Mouse (Mus musculus): ENCODE measurements around the gene Gpx1. TPM values are rescaled to one million over a fixed set of nuclear protein-coding genes. Genes with fewer than 3 reads are reported as not detected.

Gpx1 gene
- polyA plus RNA-seq, 1 experiment: not detected

- 85% methylated on average over 7 of the region's 7 CpGs for WGBS
- TF ChIP-seq POLR2A (IDR thresholded peaks at IDR 0.05; ENCODE audit: insufficient read depth, low read depth, low read length): no peak
- no peak for TF ChIP-seq CTCF (IDR thresholded peaks at IDR 0.05; ENCODE audit: insufficient read depth, low read depth, low read length)
- Histone ChIP-seq H3K4me3 (ENCODE audit: insufficient read depth, low read depth, low read length) (no peak overlapping the region), H3K4me1 (ENCODE audit: control insufficient read depth, insufficient read depth, low read length) (no peaks in the 10 kb centered on the region), H3K27ac (ENCODE audit: insufficient read depth, low read depth, low read length) (no peak overlapping the region)
Observed at GRCm38 (mm10) chr9:108385006-108385405, 46.3 kb downstream of the Gpx1 start.

- no peak overlapping the region for H3K27ac ChIP-seq (ENCODE audit: insufficient read depth, low read depth, low read length)
- TF ChIP-seq POLR2A (IDR thresholded peaks at IDR 0.05; ENCODE audit: insufficient read depth, low read depth, low read length) (no peak), CTCF (IDR thresholded peaks at IDR 0.05; ENCODE audit: insufficient read depth, low read depth, low read length) (no peak)
- 81% methylated on average over 4 of the region's 4 CpGs for WGBS
- no peaks in the 10 kb centered on the region for H3K4me1 ChIP-seq (ENCODE audit: control insufficient read depth, insufficient read depth, low read length)
- H3K4me3 ChIP-seq (ENCODE audit: insufficient read depth, low read depth, low read length): no peak overlapping the region
Observed at GRCm38 (mm10) chr9:108386816-108387215, 48.1 kb downstream of the Gpx1 start.

DNA sequence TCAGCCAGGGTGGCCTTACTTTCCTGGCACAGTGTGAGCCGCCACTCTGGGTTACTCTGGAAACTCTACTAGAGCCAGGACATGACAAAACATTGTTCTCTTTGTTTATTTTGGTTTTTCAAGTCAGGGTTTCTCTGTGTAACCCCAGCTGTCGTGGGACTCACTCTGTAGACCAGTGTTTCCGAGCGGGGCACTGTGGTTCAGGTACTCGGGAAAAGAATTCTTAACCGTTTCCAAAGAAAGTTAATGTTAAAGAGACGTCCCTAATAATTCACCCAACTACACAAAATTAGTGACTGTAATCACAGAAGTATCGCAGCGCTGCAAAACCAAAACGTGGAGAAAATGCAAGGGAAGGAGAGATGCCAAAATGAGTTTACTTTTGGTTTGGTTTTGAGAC is 49.9 kb downstream of the Gpx1 start:
- H3K4me3 ChIP-seq (ENCODE audit: insufficient read depth, low read depth, low read length): no peak overlapping the region
- H3K4me1 ChIP-seq (ENCODE audit: control insufficient read depth, insufficient read depth, low read length): no peaks in the 10 kb centered on the region
- 53% methylated on average over 10 of the region's 10 CpGs for WGBS
- TF ChIP-seq POLR2A (IDR thresholded peaks at IDR 0.05; ENCODE audit: insufficient read depth, low read depth, low read length) (no peak), CTCF (IDR thresholded peaks at IDR 0.05; ENCODE audit: insufficient read depth, low read depth, low read length) (no peak)
- H3K27ac ChIP-seq (ENCODE audit: insufficient read depth, low read depth, low read length): no peak overlapping the region

GRCm38 (mm10) chr9:108389220-108389619 is 50.5 kb downstream of the Gpx1 start:
- TF ChIP-seq CTCF (IDR thresholded peaks at IDR 0.05; ENCODE audit: insufficient read depth, low read depth, low read length) (no peak), POLR2A (IDR thresholded peaks at IDR 0.05; ENCODE audit: insufficient read depth, low read depth, low read length) (no peak)
- H3K27ac ChIP-seq (ENCODE audit: insufficient read depth, low read depth, low read length): no peak overlapping the region
- no peaks in the 10 kb centered on the region for H3K4me1 ChIP-seq (ENCODE audit: control insufficient read depth, insufficient read depth, low read length)
- no peak overlapping the region for H3K4me3 ChIP-seq (ENCODE audit: insufficient read depth, low read depth, low read length)
- WGBS: 54% methylated on average over 6 of the region's 6 CpGs

Other genes with a start within 250 kb of the Gpx1 start
- not detected in 2 replicates for gene Apeh, start 244.3 kb upstream of the Gpx1 start, polyA plus RNA-seq (2012; ENCODE audit: insufficient read depth, insufficient read length, low replicate concordance, missing spikeins)
- gene Bsn, start 148.5 kb upstream of the Gpx1 start, polyA plus RNA-seq (2012; ENCODE audit: insufficient read depth, insufficient read length, low replicate concordance, missing spikeins): not detected in 2 replicates
- not detected in 2 replicates for gene Dag1, start 74.9 kb upstream of the Gpx1 start, polyA plus RNA-seq (2012; ENCODE audit: insufficient read depth, insufficient read length, low replicate concordance, missing spikeins)
- not detected in 2 replicates for gene Nicn1, start 48.5 kb upstream of the Gpx1 start, polyA plus RNA-seq (2012; ENCODE audit: insufficient read depth, insufficient read length, low replicate concordance, missing spikeins)
- gene Amt, start 42.0 kb upstream of the Gpx1 start, polyA plus RNA-seq (2012; ENCODE audit: insufficient read depth, insufficient read length, low replicate concordance, missing spikeins): not detected in 2 replicates
- 187 and 421 TPM in 2 replicates for gene Rhoa, start 32.8 kb upstream of the Gpx1 start, polyA plus RNA-seq (2012; ENCODE audit: insufficient read depth, insufficient read length, low replicate concordance, missing spikeins)
- gene Tcta, start 32.7 kb upstream of the Gpx1 start, polyA plus RNA-seq (2012; ENCODE audit: insufficient read depth, insufficient read length, low replicate concordance, missing spikeins): not detected in 2 replicates
- not detected in 2 replicates for gene Usp4, start 8.9 kb downstream of the Gpx1 start, polyA plus RNA-seq (2012; ENCODE audit: insufficient read depth, insufficient read length, low replicate concordance, missing spikeins)
- gene 1700102P08Rik, start 53.9 kb downstream of the Gpx1 start, polyA plus RNA-seq (2012; ENCODE audit: insufficient read depth, insufficient read length, low replicate concordance, missing spikeins): not detected in 2 replicates
- not detected in 2 replicates for gene Ccdc36, start 89.6 kb downstream of the Gpx1 start, polyA plus RNA-seq (2012; ENCODE audit: insufficient read depth, insufficient read length, low replicate concordance, missing spikeins)
- not detected in 2 replicates for gene BC048562, start 97.6 kb downstream of the Gpx1 start, polyA plus RNA-seq (2012; ENCODE audit: insufficient read depth, insufficient read length, low replicate concordance, missing spikeins)
- not detected in 2 replicates for gene Ccdc71, start 121.6 kb downstream of the Gpx1 start, polyA plus RNA-seq (2012; ENCODE audit: insufficient read depth, insufficient read length, low replicate concordance, missing spikeins)
- gene Klhdc8b, start 122.7 kb downstream of the Gpx1 start, polyA plus RNA-seq (2012; ENCODE audit: insufficient read depth, insufficient read length, low replicate concordance, missing spikeins): not detected in 2 replicates
- not detected in 2 replicates for gene Lamb2, start 140.8 kb downstream of the Gpx1 start, polyA plus RNA-seq (2012; ENCODE audit: insufficient read depth, insufficient read length, low replicate concordance, missing spikeins)
- 102 and 511 TPM in 2 replicates for gene Usp19, start 151.7 kb downstream of the Gpx1 start, polyA plus RNA-seq (2012; ENCODE audit: insufficient read depth, insufficient read length, low replicate concordance, missing spikeins)
- gene Qars, start 168.8 kb downstream of the Gpx1 start, polyA plus RNA-seq (2012; ENCODE audit: insufficient read depth, insufficient read length, low replicate concordance, missing spikeins): not detected in 2 replicates
- not detected in 2 replicates for gene Qrich1, start 177.9 kb downstream of the Gpx1 start, polyA plus RNA-seq (2012; ENCODE audit: insufficient read depth, insufficient read length, low replicate concordance, missing spikeins)
- not detected in 2 replicates for gene Impdh2, start 221.4 kb downstream of the Gpx1 start, polyA plus RNA-seq (2012; ENCODE audit: insufficient read depth, insufficient read length, low replicate concordance, missing spikeins)
- not detected in 2 replicates for gene Ndufaf3, start 228.5 kb downstream of the Gpx1 start, polyA plus RNA-seq (2012; ENCODE audit: insufficient read depth, insufficient read length, low replicate concordance, missing spikeins)
- gene Dalrd3, start 231.0 kb downstream of the Gpx1 start, polyA plus RNA-seq (2012; ENCODE audit: insufficient read depth, insufficient read length, low replicate concordance, missing spikeins): not detected in 2 replicates
- 73.0 TPM in 1 of 2 replicates, not detected in the other for gene Wdr6, start 239.8 kb downstream of the Gpx1 start, polyA plus RNA-seq (2012; ENCODE audit: insufficient read depth, insufficient read length, low replicate concordance, missing spikeins)

Data from olfactory bulb, adult 2 months (tissue).